Mouse (Mus musculus) heart, postnatal 0 days (tissue): Measurements from ENCODE around the gene Suds3. TPM values are rescaled to one million over a fixed set of nuclear protein-coding genes. Genes with fewer than 3 reads are reported as not detected.

Experiments
- ATAC-seq: fragments of 200-750 bp; cut with Nextera tagmentation; 2 replicates; pipeline ENCODE4 v1.8.0; 2017; ENCODE audit warnings: low read depth, moderate number of reproducible peaks, moderate library complexity; ENCODE audit not compliant: insufficient read depth
- DNase-seq: peaks from one replicate; pipeline ENCODE4 v3.0.0-alpha.2; 2016; ENCODE audit warnings: low spot score
- H3K27ac ChIP-seq: fragments of 300-500 bp; sonication (generic); 2 replicates; pipeline ENCODE4 v1.5.1; 2014; ENCODE audit warnings: low read depth, mild to moderate bottlenecking
- H3K27me3 ChIP-seq: fragments of 300-500 bp; sonication (generic); 2 replicates; pipeline ENCODE4 v1.6.1; 2014; ENCODE audit warnings: low read length, mixed read lengths; ENCODE audit not compliant: control insufficient read depth, insufficient read depth
- H3K36me3 ChIP-seq: fragments of 300-500 bp; sonication (generic); replicated peaks from 2 replicates; pipeline ENCODE4 v1.6.1; 2014; ENCODE audit warnings: low read length, mixed read lengths; ENCODE audit not compliant: control insufficient read depth, insufficient read depth
- H3K4me1 ChIP-seq: fragments of 300-500 bp; sonication (generic); 2 replicates; pipeline ENCODE4 v1.6.1; 2014; ENCODE audit warnings: antibody characterized with exemption; ENCODE audit not compliant: control insufficient read depth, insufficient read depth
- H3K4me2 ChIP-seq: fragments of 300-500 bp; sonication (generic); 2 replicates; pipeline ENCODE4 v1.6.1; 2014; ENCODE audit warnings: low read depth, mild to moderate bottlenecking, low read length, moderate library complexity
- H3K4me3 ChIP-seq: fragments of 300-500 bp; sonication (generic); 2 replicates; pipeline ENCODE4 v1.5.1; 2014; ENCODE audit warnings: low read depth, low read length
- H3K9ac ChIP-seq: fragments of 300-500 bp; sonication (generic); replicated peaks from 2 replicates; pipeline ENCODE4 v1.6.1; 2014; ENCODE audit warnings: low read depth, low read length, mixed read lengths
- H3K9me3 ChIP-seq: fragments of 300-500 bp; sonication (generic); replicated peaks from 2 replicates; pipeline ENCODE4 v1.6.1; 2016; ENCODE audit warnings: low read length; ENCODE audit not compliant: control insufficient read depth
- CTCF ChIP-seq: IDR thresholded peaks from 2 replicates; pipeline ENCODE4 v1.5.1; 2016; ENCODE audit warnings: antibody characterized with exemption, control low read depth, low read depth
- EP300 ChIP-seq: IDR thresholded peaks from 2 replicates; pipeline ENCODE4 v1.6.1; 2016; ENCODE audit warnings: antibody characterized with exemption, low read depth
- WGBS: fragments of 180-500 bp; shearing (Covaris S2); extraction: QIAGEN DNeasy Blood & Tissue Kit; methylation state at CpG from one replicate; pipeline ENCODE4 v1.1.7; 2014; 5-methylcytosine and 5-hydroxymethylcytosine counted together
- polyA plus RNA-seq: library from polyadenylated mRNA; unstranded; fragments of >200 nt; fragmentation: Nextera tagmentation; extraction: Ambion mirVana; gene quantifications from 2 replicates; pipeline ENCODE4 v1.2.1, GENCODE M21; 2015
- total RNA-seq: library from RNA; depleted of rRNA; stranded (reverse); fragments of >200 nt; gene quantifications from 2 replicates; pipeline ENCODE4 v1.2.3, GENCODE M21; 2014; ENCODE audit warnings: low replicate concordance

The Suds3 gene
- total and polyA plus RNA-seq, 2 experiments from 2014 or later, result 36.9 to 50.1 TPM

DNA sequence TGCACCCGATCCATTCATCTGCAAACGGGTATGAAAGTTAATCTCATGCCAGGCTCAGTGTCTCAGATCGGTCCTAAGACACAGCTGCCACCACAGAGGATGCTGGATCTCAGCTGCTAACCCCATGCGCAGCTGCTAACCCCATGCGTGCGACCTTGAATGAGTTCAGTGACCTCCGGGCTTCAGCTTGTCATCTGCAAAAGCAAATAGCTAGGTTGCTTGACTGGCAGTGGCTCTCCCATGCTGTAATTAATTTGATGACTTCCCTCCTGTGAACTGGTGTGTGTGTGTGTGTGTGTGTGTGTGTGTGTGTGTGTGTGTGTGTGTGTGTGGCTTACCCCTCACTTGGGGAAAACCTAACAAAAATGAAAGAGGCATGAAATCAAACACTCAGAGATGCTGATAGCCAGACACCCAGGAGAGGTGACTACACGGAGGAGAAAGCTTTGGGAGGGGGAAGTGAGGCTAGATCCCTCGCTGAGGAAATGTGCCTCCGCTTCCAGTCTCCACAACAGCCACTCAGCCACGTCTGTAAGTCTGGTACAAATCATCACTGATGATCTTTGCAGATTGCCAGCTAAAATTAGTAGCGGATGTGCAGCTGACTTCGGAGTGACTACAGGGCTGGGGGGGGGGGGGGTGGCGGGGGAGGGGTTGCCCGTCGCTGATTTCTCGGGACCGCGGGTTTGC lies 47.0 kb downstream of the Suds3 start:
- no peak for DNase-seq
- H3K36me3 ChIP-seq, result no peaks in the 10 kb centered on the region
- H3K9ac ChIP-seq, result no peak overlapping the region
- H3K27me3 ChIP-seq, result no peaks in the 10 kb centered on the region
- no peak overlapping the region for H3K4me3 ChIP-seq
- H3K4me2 ChIP-seq, result peak overlapping the region; percentile 33
- TF ChIP-seq CTCF, result no peak
- TF ChIP-seq EP300, result no peak
- no peak overlapping the region for H3K27ac ChIP-seq
- ATAC-seq, result no peak
- peaks cover 7% of the 10 kb centered on the region; the same call in 1 of the 2 replicates for H3K9me3 ChIP-seq
- H3K4me1 ChIP-seq, result no peaks in the 10 kb centered on the region
- 24% methylated on average over 19 of the region's 19 CpGs for WGBS

DNA sequence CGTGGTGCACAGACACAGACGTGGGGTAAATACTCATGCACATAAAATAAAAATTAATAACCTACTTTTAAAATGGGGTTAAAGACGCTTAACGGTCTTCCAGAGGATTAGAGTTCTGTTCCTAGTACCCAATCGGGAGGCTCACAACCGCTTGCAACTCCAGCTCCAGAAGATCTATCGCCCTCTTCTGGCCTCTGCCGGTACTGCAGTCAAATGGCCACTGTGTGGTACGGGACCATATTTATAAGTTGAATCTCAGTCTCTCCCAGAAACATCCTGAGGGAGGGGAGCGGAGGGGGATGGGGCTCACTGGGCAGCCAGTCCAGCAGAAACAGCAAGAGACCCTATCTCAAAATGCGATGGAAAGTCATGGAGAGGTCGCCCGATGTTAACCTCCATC lies 47.7 kb downstream of the Suds3 start:
- no peaks in the 10 kb centered on the region for H3K4me1 ChIP-seq
- no peak overlapping the region for H3K27ac ChIP-seq
- no peak overlapping the region for H3K4me2 ChIP-seq
- H3K4me3 ChIP-seq, result no peak overlapping the region
- H3K36me3 ChIP-seq, result no peaks in the 10 kb centered on the region
- H3K27me3 ChIP-seq, result no peaks in the 10 kb centered on the region
- WGBS, result 81% methylated on average over 13 of the region's 13 CpGs
- no peak for ATAC-seq
- TF ChIP-seq CTCF, result no peak
- TF ChIP-seq EP300, result no peak
- H3K9ac ChIP-seq, result no peak overlapping the region
- no peak for DNase-seq
- H3K9me3 ChIP-seq, result peaks cover 7% of the 10 kb centered on the region; the same call in 1 of the 2 replicates

DNA sequence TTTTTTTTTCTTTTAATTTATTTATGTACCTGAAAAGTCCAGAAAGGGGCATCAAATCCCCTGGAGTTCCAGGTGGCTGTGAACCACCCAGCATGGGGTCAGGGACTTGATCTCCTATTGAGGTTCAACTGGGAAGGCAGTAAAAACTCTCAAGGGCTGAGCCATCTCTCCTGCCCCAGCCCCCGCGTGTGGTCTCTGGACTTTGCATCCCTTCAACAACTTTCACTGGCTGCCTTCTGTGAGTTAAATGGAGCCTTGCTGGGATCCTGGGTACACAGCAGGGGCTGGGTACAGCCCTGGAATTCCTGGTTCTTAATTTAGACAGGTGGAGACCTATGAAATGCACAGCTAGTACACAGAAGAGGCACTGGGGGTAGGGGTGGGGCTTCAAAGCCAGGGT lies 54.7 kb downstream of the Suds3 start:
- no peaks in the 10 kb centered on the region for H3K4me1 ChIP-seq
- DNase-seq (no peak), ATAC-seq (no peak)
- H3K27ac ChIP-seq, result no peak overlapping the region
- H3K9ac ChIP-seq, result no peak overlapping the region
- TF ChIP-seq CTCF (no peak), EP300 (no peak)
- H3K36me3 ChIP-seq, result no peaks in the 10 kb centered on the region
- WGBS, result 48% methylated on average over 2 of the region's 2 CpGs
- peaks cover 7% of the 10 kb centered on the region; the same call in 1 of the 2 replicates for H3K9me3 ChIP-seq
- no peak overlapping the region for H3K4me3 ChIP-seq
- H3K4me2 ChIP-seq, result no peak overlapping the region
- H3K27me3 ChIP-seq, result no peaks in the 10 kb centered on the region

DNA sequence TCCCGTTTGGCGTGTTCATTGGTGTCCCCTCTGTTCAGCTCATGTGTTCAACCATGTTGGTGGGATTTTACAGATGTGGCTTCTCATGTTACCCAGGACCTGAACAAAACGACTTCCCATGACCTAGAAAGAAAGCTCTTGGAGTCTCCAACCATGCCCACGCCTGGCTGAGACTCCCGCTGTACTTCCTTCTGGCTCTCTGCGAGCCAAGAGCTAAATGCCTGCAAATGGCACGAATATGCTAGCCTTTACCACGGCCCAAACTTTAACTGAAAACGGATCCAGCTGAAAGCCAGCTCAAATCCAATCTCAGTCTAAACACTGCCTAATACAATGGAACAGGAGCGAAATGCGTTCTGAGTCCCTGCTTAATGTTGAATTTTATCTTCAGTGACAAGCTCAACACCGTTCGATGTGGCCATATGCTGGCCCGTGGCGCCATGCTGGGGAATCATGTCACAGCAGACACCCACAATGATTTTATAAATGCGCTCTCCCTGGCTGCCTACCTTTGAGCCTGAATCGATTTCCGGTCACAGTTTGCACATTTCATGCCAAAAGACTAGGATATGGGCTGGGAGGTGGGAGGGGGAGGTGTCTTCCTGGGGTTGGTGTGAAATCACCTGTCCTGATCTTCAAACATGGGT lies 55.3 kb downstream of the Suds3 start:
- Histone ChIP-seq H3K36me3 (no peaks in the 10 kb centered on the region), H3K9ac (no peak overlapping the region), H3K4me1 (no peaks in the 10 kb centered on the region), H3K27ac (no peak overlapping the region), H3K4me2 (no peak overlapping the region), H3K4me3 (no peak overlapping the region), H3K9me3 (peaks cover 3% of the 10 kb centered on the region; the same call in 1 of the 2 replicates), H3K27me3 (no peaks in the 10 kb centered on the region)
- no peak for DNase-seq
- TF ChIP-seq CTCF (no peak), EP300 (no peak)
- 71% methylated on average over 18 of the region's 18 CpGs for WGBS
- ATAC-seq, result no peak

DNA sequence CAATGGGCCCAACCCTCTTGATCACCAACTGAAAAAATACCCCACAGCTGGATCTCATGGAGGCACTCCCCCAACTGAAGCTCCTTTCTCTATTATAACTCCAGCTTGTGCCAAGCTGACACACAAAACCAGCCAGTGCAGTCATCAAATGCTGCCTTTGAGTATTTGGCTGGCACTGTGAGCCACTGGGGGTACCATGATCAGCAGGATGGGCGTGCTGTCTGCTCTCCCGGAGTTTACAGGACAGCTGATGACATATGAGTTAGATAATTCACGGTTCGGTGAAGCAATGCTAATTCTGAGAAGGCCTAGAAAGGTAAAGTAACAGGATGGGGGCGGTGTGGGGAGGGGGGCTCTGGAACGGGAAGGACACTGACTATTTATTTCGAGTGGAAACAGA lies 66.0 kb downstream of the Suds3 start:
- no peaks in the 10 kb centered on the region for H3K36me3 ChIP-seq
- no peak for DNase-seq
- H3K9me3 ChIP-seq, result no peaks in the 10 kb centered on the region
- ATAC-seq, result no peak
- no peaks in the 10 kb centered on the region for H3K4me1 ChIP-seq
- H3K4me2 ChIP-seq, result no peak overlapping the region
- H3K9ac ChIP-seq, result no peak overlapping the region
- 73% methylated on average over 7 of the region's 7 CpGs for WGBS
- H3K4me3 ChIP-seq, result no peak overlapping the region
- no peak for TF ChIP-seq EP300
- TF ChIP-seq CTCF, result no peak
- no peaks in the 10 kb centered on the region for H3K27me3 ChIP-seq
- no peak overlapping the region for H3K27ac ChIP-seq
